Mouse (Mus musculus) heart, adult 11 months (tissue): ENCODE measurements around the gene Wdr48.

Experiments
- DNase-seq: peaks from one replicate; pipeline ENCODE4 v3.0.0; 2022

Gene Wdr48

GRCm38 (mm10) chr9:119925729-119926128, 31.1 kb downstream of the Wdr48 start:
- no peak for DNase-seq

GRCm38 (mm10) chr9:119926497-119926896, 31.8 kb downstream of the Wdr48 start:
- DNase-seq = no peak

DNA sequence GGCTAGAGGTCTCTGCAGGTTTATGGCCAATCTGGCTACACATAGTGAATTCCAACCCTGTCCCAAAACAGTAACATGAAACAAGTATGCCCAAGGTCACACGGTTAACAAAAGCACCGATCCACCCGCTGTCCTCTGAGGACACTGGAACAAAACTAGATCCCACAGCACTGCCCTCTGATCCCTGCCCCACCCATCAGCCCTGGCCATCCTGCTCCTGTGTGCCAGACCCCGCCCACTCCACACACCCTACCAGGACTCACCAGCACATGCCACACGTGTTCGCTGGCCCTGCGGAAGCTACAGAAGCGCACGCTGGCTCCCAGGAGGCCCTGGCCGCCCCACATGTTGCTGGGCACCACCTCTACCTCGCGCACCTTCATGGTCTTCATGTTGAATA, 37.7 kb downstream of the Wdr48 start:
- peak; percentile 95 for DNase-seq

DNA sequence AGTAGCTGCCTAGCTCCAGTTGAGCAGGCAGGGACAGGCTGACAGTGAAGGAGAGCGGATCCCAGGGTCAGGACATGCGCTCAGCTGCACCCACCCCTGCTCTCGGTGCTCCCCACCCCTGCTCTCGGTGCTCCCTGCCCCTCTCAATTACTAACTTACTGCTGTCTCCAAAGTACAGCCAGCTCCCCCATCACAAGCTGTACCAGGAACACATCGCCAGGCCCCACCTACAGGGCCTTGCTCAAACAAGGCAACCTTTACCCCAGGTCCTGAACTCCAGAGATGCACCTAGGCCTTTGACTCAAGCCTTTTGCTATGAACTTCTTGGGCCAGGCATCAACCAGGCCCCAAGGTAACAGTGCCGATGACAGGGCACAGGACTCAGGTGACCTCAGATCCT, 39.0 kb downstream of the Wdr48 start:
- no peak for DNase-seq

DNA sequence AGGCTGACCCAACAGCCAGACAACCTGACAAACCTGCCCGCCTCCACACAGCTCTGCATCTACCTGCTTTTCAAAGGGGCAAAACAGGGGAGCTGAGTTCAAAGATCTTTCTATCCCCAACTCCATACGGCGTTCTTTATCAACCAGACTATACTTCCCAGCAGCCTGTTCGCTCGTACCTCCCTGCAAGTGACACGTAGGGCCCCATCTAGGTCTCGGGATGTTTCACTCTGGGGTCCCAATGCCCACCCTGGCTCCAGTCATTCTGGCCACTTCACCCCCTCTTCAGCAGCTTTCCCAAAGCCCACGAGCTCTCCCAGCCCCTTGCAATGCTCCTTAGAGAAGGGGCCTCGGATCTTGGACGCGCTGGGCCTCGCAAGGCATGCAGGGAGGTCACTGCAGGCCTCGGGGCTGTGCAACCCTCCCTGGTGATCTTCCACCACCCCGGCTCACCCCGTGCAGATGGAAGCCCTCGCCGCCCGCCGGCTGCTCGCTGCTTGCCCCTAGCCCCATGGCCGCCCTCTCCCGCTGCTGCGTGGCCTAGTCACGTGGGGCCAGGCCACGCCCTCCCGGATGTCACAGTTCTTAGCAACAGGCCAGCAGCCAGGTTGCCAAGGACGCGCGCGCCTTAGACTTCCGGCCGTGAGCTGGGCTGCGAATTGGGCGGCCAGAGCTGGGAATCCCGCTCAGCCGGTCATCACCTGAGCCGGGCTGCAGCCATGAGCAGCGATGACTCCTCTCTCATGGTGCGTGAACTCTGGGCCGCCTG, 42.5 kb downstream of the Wdr48 start, which contains the start of the genes Gorasp1 and Ttc21a:
Gorasp1 (minus strand) TSS at position 561 of the 769 bp plus-strand sequence.
Ttc21a (plus strand) TSS at position 602 of the 769 bp plus-strand sequence.
- peak; percentile 99 for DNase-seq

DNA sequence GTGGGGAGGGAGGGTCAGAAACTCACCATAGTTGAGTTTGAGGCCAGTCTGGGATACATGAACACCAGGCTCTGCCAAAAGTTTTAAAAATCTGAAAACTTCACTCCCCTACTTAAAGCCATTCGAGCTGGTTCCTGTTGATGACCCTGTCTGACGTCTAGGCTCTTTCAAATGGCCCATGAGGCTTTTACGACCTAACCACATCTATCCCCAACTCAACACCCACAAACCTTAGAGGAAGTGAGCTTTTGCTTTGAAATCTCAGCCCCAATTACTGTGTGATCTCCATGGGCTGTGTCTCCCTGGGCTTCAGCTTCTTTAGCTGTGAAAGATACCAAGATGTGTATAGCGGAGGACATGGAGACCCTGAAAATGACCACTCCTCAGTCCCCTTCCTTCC, 43.8 kb downstream of the Wdr48 start:
- DNase-seq = no peak

GRCm38 (mm10) chr9:119939646-119940045, 45.0 kb downstream of the Wdr48 start:
- DNase-seq = no peak

GRCm38 (mm10) chr9:119941407-119941806, 46.7 kb downstream of the Wdr48 start:
- DNase-seq = no peak

GRCm38 (mm10) chr9:119941861-119942260, 47.2 kb downstream of the Wdr48 start:
- DNase-seq = no peak

DNA sequence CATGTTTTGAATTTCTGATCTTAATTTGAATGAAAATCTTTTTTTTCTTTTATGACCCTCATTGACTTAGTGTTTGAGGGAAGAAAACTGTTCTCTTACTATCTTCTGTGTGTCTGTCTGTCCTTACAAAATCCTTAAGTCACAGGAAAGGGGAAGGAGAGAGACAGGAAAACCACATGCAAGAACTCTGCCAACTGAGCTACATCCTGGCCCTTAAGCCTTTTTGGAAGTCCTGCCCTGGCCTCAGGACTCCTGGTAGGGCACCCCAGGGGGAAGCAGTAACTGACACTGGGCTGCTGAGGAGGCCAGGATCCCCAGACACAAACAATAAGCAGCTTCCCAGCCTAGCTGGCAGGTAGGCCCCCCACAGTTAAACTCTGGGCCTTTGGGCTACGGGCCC, 48.6 kb downstream of the Wdr48 start:
- no peak for DNase-seq

GRCm38 (mm10) chr9:119945173-119945900, 50.7 kb downstream of the Wdr48 start:
- no peak for DNase-seq

DNA sequence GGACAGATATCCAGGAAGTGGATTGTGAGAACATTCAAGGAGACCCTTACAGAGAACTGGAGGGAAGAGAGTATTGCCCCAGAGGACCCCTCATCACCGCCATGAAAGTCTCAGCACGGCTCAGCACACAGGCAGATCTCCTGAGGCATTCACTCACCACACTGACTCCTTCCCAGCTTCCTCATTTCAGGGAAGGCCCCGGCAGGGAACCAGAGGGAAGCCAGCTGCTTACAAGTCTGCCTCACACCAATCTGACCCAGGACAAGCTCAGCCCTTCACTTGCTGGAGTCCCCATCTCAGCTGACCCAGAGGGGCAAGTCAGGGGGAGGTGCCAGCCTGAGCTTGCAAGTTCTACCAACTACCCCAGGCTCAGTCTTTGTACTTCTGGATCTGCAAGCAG, 54.1 kb downstream of the Wdr48 start:
- no peak for DNase-seq

DNA sequence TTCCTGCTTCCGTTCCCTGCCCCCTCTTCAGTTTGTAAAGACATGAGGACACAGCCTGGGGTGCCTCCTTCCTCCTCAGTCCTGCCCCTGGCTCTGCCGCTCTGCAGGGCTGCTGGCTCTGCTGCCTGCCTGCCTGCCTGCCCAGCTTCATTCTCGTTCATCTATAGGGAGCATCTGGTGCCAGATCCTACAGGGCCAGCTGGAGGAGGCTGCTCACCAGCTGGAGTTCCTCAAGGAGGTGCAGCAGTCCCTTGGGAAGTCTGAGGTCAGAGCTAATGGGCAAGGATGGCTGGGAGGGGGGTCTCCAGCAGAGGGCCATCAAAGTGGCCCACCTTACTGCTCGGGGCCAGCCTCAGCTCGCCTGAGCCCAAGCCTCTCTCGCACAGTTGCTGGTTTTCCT, 55.8 kb downstream of the Wdr48 start:
- DNase-seq = no peak

- DNase-seq = peak; percentile 94
Measured at GRCm38 (mm10) chr9:119951388-119951787, 56.7 kb downstream of the Wdr48 start.

GRCm38 (mm10) chr9:119958835-119959234, 64.2 kb downstream of the Wdr48 start:
- no peak for DNase-seq

GRCm38 (mm10) chr9:119962216-119962615, 67.5 kb downstream of the Wdr48 start:
- DNase-seq = no peak

- DNase-seq = peak; percentile 97
Measured at GRCm38 (mm10) chr9:119962987-119963667, 68.4 kb downstream of the Wdr48 start.

DNA sequence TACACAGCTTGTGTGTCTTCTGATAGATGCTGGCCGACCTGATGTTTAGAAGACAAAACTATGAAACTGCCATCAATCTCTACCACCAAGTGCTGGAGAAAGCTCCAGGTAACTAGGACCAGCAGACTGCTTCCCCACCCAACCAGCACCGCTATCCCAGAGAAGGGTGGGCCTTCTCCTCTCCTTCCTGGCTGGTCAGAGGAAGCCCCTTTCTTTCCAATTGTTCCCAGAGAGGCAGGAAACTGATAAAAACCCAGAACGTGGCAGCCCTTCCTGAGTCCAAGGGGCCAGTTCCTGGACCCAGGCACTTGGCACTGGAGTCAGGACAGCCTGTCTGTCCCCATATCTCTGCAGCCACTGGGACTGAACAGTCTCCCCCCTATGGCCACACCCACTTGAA, 69.5 kb downstream of the Wdr48 start:
- DNase-seq = peak; percentile 98

DNA sequence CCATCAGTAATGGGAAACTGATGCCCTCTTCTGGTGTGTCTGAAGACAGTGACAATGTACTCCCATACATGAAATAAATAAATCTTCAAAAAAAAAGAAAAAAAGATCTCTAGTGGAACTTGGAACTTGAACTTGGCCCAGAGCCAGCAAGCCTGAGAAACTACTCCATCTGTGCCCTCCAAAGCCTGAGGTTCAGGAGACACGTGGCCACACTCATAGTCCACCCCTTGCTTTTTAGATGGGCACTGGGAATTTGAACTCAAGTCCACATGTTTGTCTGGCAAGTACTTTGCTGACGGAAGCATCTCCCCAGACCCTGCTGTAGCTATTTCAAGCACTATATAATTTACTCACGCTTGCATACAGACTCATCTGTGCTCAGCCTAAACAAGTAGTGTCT, 70.5 kb downstream of the Wdr48 start:
- DNase-seq = peak; percentile 87

GRCm38 (mm10) chr9:119966221-119966910, 71.7 kb downstream of the Wdr48 start:
- DNase-seq = peak; percentile 91

DNA sequence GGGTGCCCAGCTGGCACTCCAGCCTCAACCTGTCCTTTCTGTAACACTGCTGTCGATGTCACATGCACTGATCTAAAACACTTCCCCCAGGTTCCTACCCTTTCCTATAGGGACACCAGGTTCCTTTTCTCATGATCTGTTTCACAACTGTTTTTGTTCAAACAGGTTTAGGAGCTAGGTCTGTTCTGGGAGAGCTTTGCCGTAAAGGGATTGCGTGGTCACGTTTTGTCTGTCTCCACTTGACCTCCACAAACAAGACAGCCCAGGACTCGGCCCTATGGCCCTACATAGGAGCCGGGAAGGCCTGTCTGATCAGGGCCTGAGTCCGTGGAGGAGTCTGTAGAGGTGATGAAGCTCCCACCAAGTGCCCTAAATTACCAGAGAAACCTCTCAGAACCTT, 75.1 kb downstream of the Wdr48 start:
- no peak for DNase-seq

DNA sequence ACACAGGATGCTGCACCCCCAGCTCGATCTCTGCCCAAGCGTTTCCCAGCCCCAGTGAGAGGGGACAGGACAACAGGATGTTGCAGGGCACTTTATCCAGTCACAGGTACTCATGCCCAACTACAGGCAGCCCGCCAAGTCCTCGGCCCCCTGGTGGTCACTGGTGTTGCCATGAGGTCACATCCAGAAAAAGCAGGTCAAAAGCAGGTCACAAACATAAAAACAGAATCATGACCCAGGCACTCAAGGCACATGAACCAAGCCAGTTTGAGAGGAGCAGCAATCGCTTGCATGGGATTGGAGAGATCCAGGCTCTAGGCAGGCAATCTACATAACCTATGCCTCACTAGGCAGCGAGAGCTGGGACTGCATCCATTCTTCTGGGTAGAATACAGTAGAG, 75.5 kb downstream of the Wdr48 start:
- peak; percentile 91 for DNase-seq
